Mouse (Mus musculus) adrenal gland, adult (tissue): ENCODE results near the gene Fzd10.

Experiments used
- DNase-seq, 2 experiments: peaks; one replicate each; pipeline ENCODE4 v3.0.0; 2022 to 2023; ENCODE audit warnings: low spot score in 1 of 2; ENCODE audit not compliant: inconsistent age in 2 of 2

The Fzd10 gene

GRCm38 (mm10) chr5:128600072-128601021, at the start of gene Fzd10:
Gene Fzd10, plus strand, starts transcription at chr5:128600844.
- peak; percentile 56 to 78 for DNase-seq

- DNase-seq, result no peak
Observed at GRCm38 (mm10) chr5:128551448-128551847, 49.2 kb upstream of the Fzd10 start.

- DNase-seq, result peak in 1 of 2 experiments; percentile 39
Observed at GRCm38 (mm10) chr5:128552136-128552890, 48.3 kb upstream of the Fzd10 start.

- peak; percentile 85 to 95 for DNase-seq
Observed at GRCm38 (mm10) chr5:128558126-128558525, 42.5 kb upstream of the Fzd10 start.

GRCm38 (mm10) chr5:128567313-128567712, 33.3 kb upstream of the Fzd10 start:
- no peak for DNase-seq

- no peak for DNase-seq
Observed at GRCm38 (mm10) chr5:128568970-128569369, 31.7 kb upstream of the Fzd10 start.

- no peak for DNase-seq
Observed at GRCm38 (mm10) chr5:128570091-128570490, 30.6 kb upstream of the Fzd10 start.

- DNase-seq, result no peak
Observed at GRCm38 (mm10) chr5:128570848-128571247, 29.8 kb upstream of the Fzd10 start.

GRCm38 (mm10) chr5:128571706-128572105, 28.9 kb upstream of the Fzd10 start:
- no peak for DNase-seq

GRCm38 (mm10) chr5:128575997-128576579, 24.6 kb upstream of the Fzd10 start:
- DNase-seq, result peak; percentile 34 to 68

GRCm38 (mm10) chr5:128579047-128579650, 21.5 kb upstream of the Fzd10 start:
- DNase-seq, result peak; percentile 68 to 78

GRCm38 (mm10) chr5:128580931-128581330, 19.7 kb upstream of the Fzd10 start:
- DNase-seq, result peak; percentile 68 to 81

GRCm38 (mm10) chr5:128581516-128581921, 19.1 kb upstream of the Fzd10 start:
- peak in 1 of 2 experiments; percentile 35 for DNase-seq

- no peak for DNase-seq
Observed at GRCm38 (mm10) chr5:128589231-128589630, 11.4 kb upstream of the Fzd10 start.

GRCm38 (mm10) chr5:128593446-128593845, 7.2 kb upstream of the Fzd10 start:
- DNase-seq, result no peak

GRCm38 (mm10) chr5:128596813-128597212, 3.8 kb upstream of the Fzd10 start:
- DNase-seq, result peak in 1 of 2 experiments; percentile 60

GRCm38 (mm10) chr5:128597381-128597780, 3.3 kb upstream of the Fzd10 start:
- no peak for DNase-seq

GRCm38 (mm10) chr5:128598191-128598720, 2.4 kb upstream of the Fzd10 start:
- DNase-seq, result no peak

GRCm38 (mm10) chr5:128598760-128599364, 1.8 kb upstream of the Fzd10 start:
- DNase-seq, result no peak

GRCm38 (mm10) chr5:128599365-128600071, 1.1 kb upstream of the Fzd10 start:
- peak in 1 of 2 experiments; percentile 50 for DNase-seq
